Mouse (Mus musculus) C2C12 (cell line): ENCODE measurements around the gene BC049715. TPM values are rescaled to one million over a fixed set of nuclear protein-coding genes. Genes with fewer than 3 reads are reported as not detected.

Experiments used
- H3K27me3 ChIP-seq: one replicate; pipeline ENCODE4 v1.6.1; 2011; ENCODE audit not compliant: control insufficient read depth, insufficient read depth, insufficient read length
- H3K36me3 ChIP-seq: one replicate; pipeline ENCODE4 v1.6.1; 2011; ENCODE audit not compliant: control insufficient read depth, insufficient read depth
- H3K4me3 ChIP-seq: one replicate; pipeline ENCODE4 v1.5.1; 2011; ENCODE audit warnings: mild to moderate bottlenecking, control low read depth; ENCODE audit not compliant: poor library complexity, insufficient read depth, severe bottlenecking
- H3K79me2 ChIP-seq: one replicate; pipeline ENCODE4 v1.6.1; 2011; ENCODE audit not compliant: control insufficient read depth, insufficient read depth
- H3K79me3 ChIP-seq: one replicate; pipeline ENCODE4 v1.6.1; 2011; ENCODE audit warnings: low read depth, control low read depth
- H3ac ChIP-seq: one replicate; pipeline ENCODE3; 2011; ENCODE audit warnings: low read depth; ENCODE audit not compliant: control insufficient read depth, insufficient read length
- CEBPB ChIP-seq: IDR thresholded peaks from one replicate; pipeline ENCODE4 v1.6.1; 2011; ENCODE audit warnings: low read depth, mild to moderate bottlenecking, control low read depth, moderate library complexity
- CTCF ChIP-seq: IDR thresholded peaks from one replicate; pipeline ENCODE4 v1.5.1; 2011; ENCODE audit not compliant: control insufficient read depth, insufficient read depth, insufficient read length
- FOSL1 ChIP-seq: IDR thresholded peaks from one replicate; pipeline ENCODE4 v1.8.0; 2011; ENCODE audit warnings: mild to moderate bottlenecking, low read length; ENCODE audit not compliant: poor library complexity, insufficient read depth, severe bottlenecking
- MAX ChIP-seq: IDR thresholded peaks from one replicate; pipeline ENCODE4 v1.6.1; 2011; ENCODE audit warnings: mild to moderate bottlenecking, control low read depth
- MYOD1 ChIP-seq: IDR thresholded peaks from one replicate; pipeline ENCODE4 v1.6.1; 2011; ENCODE audit warnings: low read depth; ENCODE audit not compliant: control insufficient read depth, insufficient read length
- MYOG ChIP-seq: IDR thresholded peaks from one replicate; pipeline ENCODE4 v1.6.1; 2011; ENCODE audit not compliant: control insufficient read depth, insufficient read length; ENCODE audit errors: extremely low read depth
- USF1 ChIP-seq: IDR thresholded peaks from one replicate; pipeline ENCODE4 v1.6.1; 2011; ENCODE audit warnings: low read depth, mild to moderate bottlenecking, control low read depth, moderate library complexity
- polyA plus RNA-seq: library from polyadenylated mRNA; unstranded; fragments of >200 nt; fragmentation: generic; extraction: Trizol; gene quantifications from one replicate; pipeline ENCODE4 v1.2.1, GENCODE M21; 2012; ENCODE audit warnings: missing spikeins

BC049715 gene
- polyA plus RNA-seq, 1 experiment: 0.13 TPM

- H3ac ChIP-seq: no peak overlapping the region
- no peaks in the 10 kb centered on the region for H3K36me3 ChIP-seq
- no peaks in the 10 kb centered on the region for H3K79me2 ChIP-seq
- no peaks in the 10 kb centered on the region for H3K79me3 ChIP-seq
- TF ChIP-seq CTCF (no peak), FOSL1 (no peak), MYOD1 (no peak), CEBPB (no peak), USF1 (no peak), MYOG (no peak), MAX (no peak)
- H3K4me3 ChIP-seq: no peak overlapping the region
- H3K27me3 ChIP-seq: peaks cover 3% of the 10 kb centered on the region
These were observed 9.9 kb downstream of the BC049715 start for GRCm38 (mm10) chr6:136837323-136837722.

GRCm38 (mm10) chr6:136844903-136845302 is 17.5 kb downstream of the BC049715 start:
- Histone ChIP-seq H3ac (no peak overlapping the region), H3K36me3 (no peaks in the 10 kb centered on the region), H3K4me3 (no peak overlapping the region), H3K79me2 (no peaks in the 10 kb centered on the region), H3K27me3 (no peaks in the 10 kb centered on the region), H3K79me3 (no peaks in the 10 kb centered on the region)
- TF ChIP-seq CEBPB: no peak
- no peak for TF ChIP-seq MAX
- TF ChIP-seq MYOG: no peak
- no peak for TF ChIP-seq USF1
- TF ChIP-seq MYOD1: no peak

GRCm38 (mm10) chr6:136845706-136846480 is 18.5 kb downstream of the BC049715 start:
- TF ChIP-seq MYOD1 (no peak), MAX (no peak), FOSL1 (no peak), CEBPB (no peak), MYOG (no peak), USF1 (no peak), CTCF (no peak)
- H3ac ChIP-seq: no peak overlapping the region
- no peaks in the 10 kb centered on the region for H3K79me2 ChIP-seq
- no peaks in the 10 kb centered on the region for H3K36me3 ChIP-seq
- no peak overlapping the region for H3K4me3 ChIP-seq
- no peaks in the 10 kb centered on the region for H3K79me3 ChIP-seq
- no peaks in the 10 kb centered on the region for H3K27me3 ChIP-seq

- no peaks in the 10 kb centered on the region for H3K79me2 ChIP-seq
- H3K36me3 ChIP-seq: no peaks in the 10 kb centered on the region
- H3K27me3 ChIP-seq: no peaks in the 10 kb centered on the region
- H3K4me3 ChIP-seq: no peak overlapping the region
- no peak overlapping the region for H3ac ChIP-seq
- TF ChIP-seq CEBPB: no peak
- TF ChIP-seq CTCF: no peak
- no peak for TF ChIP-seq MYOD1
- no peak for TF ChIP-seq MAX
- TF ChIP-seq USF1: no peak
- no peak for TF ChIP-seq MYOG
- TF ChIP-seq FOSL1: no peak
- H3K79me3 ChIP-seq: no peaks in the 10 kb centered on the region
These were observed 19.8 kb downstream of the BC049715 start for GRCm38 (mm10) chr6:136847267-136847666.

GRCm38 (mm10) chr6:136847790-136848189 is 20.4 kb downstream of the BC049715 start:
- Histone ChIP-seq H3K36me3 (no peaks in the 10 kb centered on the region), H3K79me2 (no peaks in the 10 kb centered on the region), H3K4me3 (no peak overlapping the region), H3ac (no peak overlapping the region), H3K27me3 (no peaks in the 10 kb centered on the region), H3K79me3 (no peaks in the 10 kb centered on the region)
- TF ChIP-seq MYOG (no peak), CTCF (no peak), FOSL1 (no peak), MAX (no peak), CEBPB (no peak), USF1 (no peak), MYOD1 (no peak)

- no peak for TF ChIP-seq MAX
- TF ChIP-seq FOSL1: no peak
- no peak for TF ChIP-seq USF1
- TF ChIP-seq MYOG: no peak
- no peak for TF ChIP-seq MYOD1
- no peak for TF ChIP-seq CEBPB
- no peak for TF ChIP-seq CTCF
- no peaks in the 10 kb centered on the region for H3K36me3 ChIP-seq
- H3K27me3 ChIP-seq: no peaks in the 10 kb centered on the region
- no peak overlapping the region for H3K4me3 ChIP-seq
- no peaks in the 10 kb centered on the region for H3K79me3 ChIP-seq
- H3ac ChIP-seq: no peak overlapping the region
- no peaks in the 10 kb centered on the region for H3K79me2 ChIP-seq
These were observed 21.0 kb downstream of the BC049715 start for GRCm38 (mm10) chr6:136848399-136848798.
